22 mouse cellular contexts compared by ENCODE assay signal in genomic region chr11:66072921-66073320, GRCm38 (mm10).
A peak's percentile ranks its signal among the peaks of the same experiment; 100 is the strongest.
DNase-seq lines count a peak whose midpoint lies in the region; ATAC-seq lines count a peak whose summit lies in the region.
"Had no signal": no experiment of that assay in that cellular context is flagged by ENCODE, and none has a peak within 500 bp of the region (broad histone marks: within the 10 kb centered on the region; RNA-seq: fewer than 3 reads in every experiment).

No protein-coding gene starts in this region.

- intact Hi-C loops in heart, postnatal 14 days (cut with DNase I) = no loop called here

- peak; percentile 57 for DNase-seq in heart, adult 11 months
- DNase-seq in heart, postnatal 14 days = no peak
- DNase-seq in right cerebral cortex, adult 18-20 months = peak; percentile 6
- no peak for DNase-seq in right cerebral cortex, postnatal 25 days
- peak; percentile 57 to 70 for DNase-seq in layer of hippocampus, adult 8-10 months (ENCODE audit: low spot score in 2 of 2)
- no peak for DNase-seq in cerebellum, postnatal 25 days
- DNase-seq: adrenal gland, postnatal 14 days; cerebellum, adult 2 months; cerebellum, postnatal 14 days; heart, postnatal 10 days; kidney, adult 8-10 months; left cerebral cortex, postnatal 4 days; liver, postnatal 0 days; lung, postnatal 4 days; right cerebral cortex, postnatal 4 days; thymus, postnatal 4 days had no signal

- no peak for ATAC-seq in cerebellum, adult (ENCODE audit: insufficient number of reproducible peaks, low FRiP score, low TSS enrichment)
- ATAC-seq: forebrain, embryonic 15.5 days; hindbrain, embryonic 16.5 days; intestine, embryonic 16.5 days; liver, embryonic 12.5 days; liver, postnatal 0 days; Patski had no signal

Comparison
In these comparisons a context has a peak if more than half of its experiments do, and no peak if none do; other contexts are left out.
1. DNase-seq: peak in heart, adult 11 months (single experiment), right cerebral cortex, adult 18-20 months (single experiment) and layer of hippocampus, adult 8-10 months (2 of 2); none in heart, postnatal 14 days (0 of 2), right cerebral cortex, postnatal 25 days (single experiment) and cerebellum, postnatal 25 days (0 of 2).